Mouse (Mus musculus) G1E (cell line): ENCODE results near the gene Jpt1. TPM values are rescaled to one million over a fixed set of nuclear protein-coding genes. Genes with fewer than 3 reads are reported as not detected.

ENCODE experiments used
- ATAC-seq: 2 replicates; pipeline ENCODE4 v1.8.0; 2016; ENCODE audit warnings: mild to moderate bottlenecking; ENCODE audit not compliant: insufficient number of reproducible peaks, poor library complexity, low FRiP score, severe bottlenecking; ENCODE audit errors: extremely low read depth
- DNase-seq: peaks from one replicate; pipeline ENCODE4 v3.0.0; 2012; ENCODE audit warnings: low spot score
- H3K27me3 ChIP-seq: 2 replicates; pipeline ENCODE4 v1.6.1; 2012; ENCODE audit warnings: mild to moderate bottlenecking, low read length, inconsistent platforms; ENCODE audit not compliant: insufficient read depth
- H3K36me3 ChIP-seq: replicated peaks from 2 replicates; pipeline ENCODE3; 2012; ENCODE audit warnings: mild to moderate bottlenecking, inconsistent platforms
- H3K4me1 ChIP-seq: 2 replicates; pipeline ENCODE4 v1.6.1; 2012; ENCODE audit warnings: low read depth, low read length, inconsistent platforms, mixed read lengths; ENCODE audit not compliant: insufficient read depth
- H3K4me3 ChIP-seq: 2 replicates; pipeline ENCODE4 v1.5.1; 2012; ENCODE audit warnings: low read depth, mild to moderate bottlenecking, inconsistent platforms, low read length, moderate library complexity, mixed read lengths
- H3K9me3 ChIP-seq: replicated peaks from 2 replicates; pipeline ENCODE4 v1.6.1; 2012; ENCODE audit warnings: inconsistent platforms
- CTCF ChIP-seq: IDR thresholded peaks from 2 replicates; pipeline ENCODE4 v1.5.1; 2012; ENCODE audit warnings: low read depth, low read length, inconsistent platforms, mixed read lengths
- GATA1 ChIP-seq: IDR thresholded peaks from 2 replicates; pipeline ENCODE4 v1.6.1; 2012; ENCODE audit warnings: borderline replicate concordance, low read length, inconsistent platforms, mixed read lengths
- GATA2 ChIP-seq: IDR thresholded peaks from 2 replicates; pipeline ENCODE4 v1.6.1; 2012; ENCODE audit warnings: low read depth, low read length, inconsistent platforms, borderline replicate concordance
- POLR2AphosphoS5 ChIP-seq: IDR thresholded peaks from 2 replicates; pipeline ENCODE4 v1.6.1; 2012; ENCODE audit warnings: low read depth, low read length, inconsistent platforms; ENCODE audit not compliant: insufficient replicate concordance
- TAL1 ChIP-seq: conservative IDR thresholded peaks from 2 replicates; pipeline ENCODE4 v1.6.1; 2012; ENCODE audit warnings: low read depth, low read length, inconsistent platforms, mixed read lengths
- polyA plus RNA-seq: library from polyadenylated mRNA; stranded (reverse); fragments of >175 nt; gene quantifications from 2 replicates; pipeline ENCODE4 v1.2.3, GENCODE M21; 2012
- total RNA-seq, 2 experiments: library from RNA; stranded (forward) in 1 of 2; stranded (reverse) in 1 of 2; fragments of 200-1000 nt in 1 of 2; fragments of >200 nt in 1 of 2; fragmentation: Nextera tagmentation in 1 of 2; gene quantifications; 2 replicates each; pipeline ENCODE4 v1.2.3; 2014 to 2017

Gene Jpt1
- total and polyA plus RNA-seq, 3 experiments, result 186 to 222 (median 218) TPM

GRCm38 (mm10) chr11:115522238-115522637 lies 8.1 kb upstream of the Jpt1 start:
- no peaks in the 10 kb centered on the region for H3K9me3 ChIP-seq
- H3K27me3 ChIP-seq, result no peaks in the 10 kb centered on the region
- peaks cover 15% of the 10 kb centered on the region; the same call in 1 of the 2 replicates for H3K4me1 ChIP-seq
- ATAC-seq (no peak), DNase-seq (no peak)
- H3K36me3 ChIP-seq, result peaks cover 61% of the 10 kb centered on the region
- TF ChIP-seq TAL1, result no peak
- TF ChIP-seq POLR2AphosphoS5, result no peak
- no peak for TF ChIP-seq GATA2
- no peak for TF ChIP-seq GATA1
- no peak for TF ChIP-seq CTCF
- no peak overlapping the region for H3K4me3 ChIP-seq

- ATAC-seq, result no peak
- H3K4me1 ChIP-seq, result peaks cover 9% of the 10 kb centered on the region; the same call in 1 of the 2 replicates
Measured at GRCm38 (mm10) chr11:115521080-115521479, 6.9 kb upstream of the Jpt1 start.

GRCm38 (mm10) chr11:115520218-115520617 lies 6.0 kb upstream of the Jpt1 start:
- peaks cover 41% of the 10 kb centered on the region for H3K36me3 ChIP-seq
- no peaks in the 10 kb centered on the region for H3K27me3 ChIP-seq
- no peak for ATAC-seq
- H3K9me3 ChIP-seq, result no peaks in the 10 kb centered on the region
- peaks cover 3% of the 10 kb centered on the region for H3K4me1 ChIP-seq
- no peak for DNase-seq
- TF ChIP-seq GATA1 (no peak), POLR2AphosphoS5 (no peak)
- H3K4me3 ChIP-seq, result no peak overlapping the region

More at GRCm38 (mm10) chr11:115521080-115521479, 6.9 kb upstream of the Jpt1 start:
- H3K27me3 ChIP-seq, result no peaks in the 10 kb centered on the region
- H3K36me3 ChIP-seq, result peaks cover 49% of the 10 kb centered on the region
- H3K4me3 ChIP-seq, result no peak overlapping the region
- no peaks in the 10 kb centered on the region for H3K9me3 ChIP-seq
- DNase-seq, result no peak
- TF ChIP-seq TAL1, result no peak
- TF ChIP-seq GATA2, result no peak
- TF ChIP-seq GATA1, result no peak
- no peak for TF ChIP-seq POLR2AphosphoS5
- TF ChIP-seq CTCF, result no peak

GRCm38 (mm10) chr11:115519581-115519980 lies 5.4 kb upstream of the Jpt1 start:
- peaks cover 34% of the 10 kb centered on the region for H3K36me3 ChIP-seq
- H3K4me1 ChIP-seq, result peaks cover 5% of the 10 kb centered on the region
- no peak for ATAC-seq
- DNase-seq, result no peak
- no peaks in the 10 kb centered on the region for H3K27me3 ChIP-seq
- H3K4me3 ChIP-seq, result no peak overlapping the region
- no peaks in the 10 kb centered on the region for H3K9me3 ChIP-seq
- TF ChIP-seq POLR2AphosphoS5 (no peak), GATA1 (no peak), TAL1 (no peak), GATA2 (no peak), CTCF (no peak)

- peaks cover 26% of the 10 kb centered on the region for H3K36me3 ChIP-seq
- TF ChIP-seq POLR2AphosphoS5 (no peak), GATA1 (no peak), CTCF (no peak), TAL1 (no peak), GATA2 (no peak)
- peaks cover 7% of the 10 kb centered on the region for H3K4me1 ChIP-seq
- no peaks in the 10 kb centered on the region for H3K9me3 ChIP-seq
- DNase-seq, result no peak
- no peak for ATAC-seq
- no peaks in the 10 kb centered on the region for H3K27me3 ChIP-seq
- H3K4me3 ChIP-seq, result no peak overlapping the region
Measured at GRCm38 (mm10) chr11:115518693-115519092, 4.5 kb upstream of the Jpt1 start.

DNA sequence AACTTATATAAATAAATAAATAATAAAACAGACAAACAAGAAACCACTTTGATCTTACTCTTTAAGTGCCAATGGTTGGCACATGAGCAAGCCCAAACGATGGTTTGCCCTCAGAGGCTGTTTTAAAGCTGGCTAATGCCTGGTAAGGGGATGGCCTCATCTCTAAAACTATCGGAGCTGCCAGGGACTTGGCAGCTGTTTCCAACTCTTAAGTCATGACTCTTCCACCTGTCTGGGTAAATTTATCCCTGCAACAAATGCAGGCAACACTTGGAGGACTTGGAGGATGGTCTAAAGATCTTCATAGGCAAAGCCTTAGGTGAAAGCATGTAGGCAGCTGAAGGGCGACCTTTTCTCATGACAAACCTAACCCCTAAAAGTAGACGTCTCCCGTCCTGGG lies 2.8 kb upstream of the Jpt1 start:
- no peak for TF ChIP-seq GATA1
- no peak for TF ChIP-seq TAL1
- TF ChIP-seq GATA2, result no peak
- TF ChIP-seq POLR2AphosphoS5, result no peak
- TF ChIP-seq CTCF, result no peak
- Histone ChIP-seq H3K4me3 (no peak overlapping the region), H3K4me1 (peaks cover 19% of the 10 kb centered on the region), H3K36me3 (peaks cover 20% of the 10 kb centered on the region), H3K27me3 (no peaks in the 10 kb centered on the region), H3K9me3 (no peaks in the 10 kb centered on the region)
- DNase-seq, result no peak
- no peak for ATAC-seq

DNA sequence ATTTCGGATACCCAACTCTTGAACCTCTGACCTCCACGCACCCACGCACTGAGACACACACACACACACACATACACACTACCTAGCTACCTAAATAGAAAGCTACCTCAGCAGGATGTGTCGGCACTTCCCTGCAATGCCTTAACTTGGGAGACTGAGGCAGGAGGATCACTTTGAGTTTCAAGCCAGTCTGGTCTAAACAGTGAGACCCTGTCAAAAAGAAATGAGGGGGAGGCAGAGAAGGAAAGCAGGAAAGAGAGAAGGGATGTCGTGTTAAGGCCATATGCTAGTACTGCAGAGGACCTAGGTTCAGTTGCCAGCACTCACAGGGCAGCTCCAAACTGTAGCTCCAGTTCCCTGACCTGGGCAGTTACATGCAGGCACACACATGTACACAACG lies 834 bp upstream of the Jpt1 start:
- H3K4me1 ChIP-seq, result peaks cover 38% of the 10 kb centered on the region
- no peak for DNase-seq
- no peak for ATAC-seq
- no peaks in the 10 kb centered on the region for H3K27me3 ChIP-seq
- H3K4me3 ChIP-seq, result no peak overlapping the region; the same call in 1 of the 2 replicates
- TF ChIP-seq GATA2 (no peak), POLR2AphosphoS5 (no peak), CTCF (no peak), TAL1 (no peak), GATA1 (no peak)
- H3K36me3 ChIP-seq, result peaks cover 18% of the 10 kb centered on the region
- H3K9me3 ChIP-seq, result no peaks in the 10 kb centered on the region
